Mouse (Mus musculus): ENCODE results near the gene Calml4. TPM values are rescaled to one million over a fixed set of nuclear protein-coding genes. Genes with fewer than 3 reads are reported as not detected.

The Calml4 gene
- polyA plus RNA-seq (2014; fragmentation: Nextera tagmentation; extraction: Ambion mirVana): 4.5 and 7.5 TPM in 2 replicates

- Histone ChIP-seq H3K4me2 (replicated peaks; ENCODE audit: low read depth, low read length) (no peak within 1 kb of the TSS), H3K27me3 (ENCODE audit: control insufficient read depth, insufficient read depth, low read length) (no peaks in the 10 kb centered on the region), H3K9me3 (ENCODE audit: control insufficient read depth, low read length) (no peaks in the 10 kb centered on the region), H3K9ac (ENCODE audit: low read depth, low read length) (no peak within 1 kb of the TSS), H3K27ac (ENCODE audit: low read depth, low read length) (no peak within 1 kb of the TSS), H3K4me3 (ENCODE audit: low read depth, low read length) (no peak within 1 kb of the TSS), H3K36me3 (ENCODE audit: control insufficient read depth, insufficient read depth, low read length) (no peaks in the 10 kb centered on the region), H3K4me1 (replicated peaks; ENCODE audit: control insufficient read depth, insufficient read depth, low read length) (peaks cover 5% of the 10 kb centered on the region; the same call in 1 of the 2 replicates)
- WGBS: 63% methylated on average over 20 of the region's 20 CpGs
- DNase-seq (ENCODE audit: low spot score) (no peak), ATAC-seq (ENCODE audit: low FRiP score) (no peak)
Observed at GRCm38 (mm10) chr9:62857719-62858261, at the start of gene Calml4. Gene Calml4 (plus strand): TSS chr9:62858080.

DNA sequence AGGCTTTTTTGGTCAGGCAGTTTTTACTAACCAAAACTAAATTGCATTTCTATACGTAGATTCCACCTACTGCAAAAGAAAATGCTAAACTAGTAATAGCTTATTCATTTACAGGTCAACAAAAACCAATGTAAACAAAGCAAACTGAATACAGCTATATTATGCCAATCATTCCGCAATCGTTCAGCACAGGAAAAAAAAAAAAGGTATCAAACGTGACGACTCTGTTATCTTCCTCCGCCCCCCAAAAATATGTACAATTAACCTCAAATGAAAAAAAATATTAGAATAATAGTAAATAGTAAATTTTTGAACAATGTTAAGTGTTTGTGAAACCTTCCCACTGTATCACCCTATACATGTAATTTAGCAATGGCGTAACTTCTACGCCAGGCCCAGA, 47.8 kb upstream of the Calml4 start:
- H3K9me3 ChIP-seq (ENCODE audit: control insufficient read depth, low read length): no peaks in the 10 kb centered on the region
- no peaks in the 10 kb centered on the region for H3K36me3 ChIP-seq (ENCODE audit: control insufficient read depth, insufficient read depth, low read length)
- DNase-seq (ENCODE audit: low spot score) (no peak), ATAC-seq (ENCODE audit: low FRiP score) (no peak)
- H3K9ac ChIP-seq (ENCODE audit: low read depth, low read length): peak overlapping the region; percentile 88
- H3K27me3 ChIP-seq (ENCODE audit: control insufficient read depth, insufficient read depth, low read length): no peaks in the 10 kb centered on the region
- H3K4me3 ChIP-seq (ENCODE audit: low read depth, low read length): peak overlapping the region; percentile 79
- 0 out of 2 replicates have a peak, but pooled peaks cover 2% of the 10 kb centered on the region for H3K4me1 ChIP-seq (replicated peaks; ENCODE audit: control insufficient read depth, insufficient read depth, low read length)
- 24% methylated on average over 8 of the region's 8 CpGs for whole genome bisulfite sequencing
- peak overlapping the region; percentile 85 for H3K4me2 ChIP-seq (replicated peaks; ENCODE audit: low read depth, low read length)
- no peak overlapping the region for H3K27ac ChIP-seq (ENCODE audit: low read depth, low read length)

DNA sequence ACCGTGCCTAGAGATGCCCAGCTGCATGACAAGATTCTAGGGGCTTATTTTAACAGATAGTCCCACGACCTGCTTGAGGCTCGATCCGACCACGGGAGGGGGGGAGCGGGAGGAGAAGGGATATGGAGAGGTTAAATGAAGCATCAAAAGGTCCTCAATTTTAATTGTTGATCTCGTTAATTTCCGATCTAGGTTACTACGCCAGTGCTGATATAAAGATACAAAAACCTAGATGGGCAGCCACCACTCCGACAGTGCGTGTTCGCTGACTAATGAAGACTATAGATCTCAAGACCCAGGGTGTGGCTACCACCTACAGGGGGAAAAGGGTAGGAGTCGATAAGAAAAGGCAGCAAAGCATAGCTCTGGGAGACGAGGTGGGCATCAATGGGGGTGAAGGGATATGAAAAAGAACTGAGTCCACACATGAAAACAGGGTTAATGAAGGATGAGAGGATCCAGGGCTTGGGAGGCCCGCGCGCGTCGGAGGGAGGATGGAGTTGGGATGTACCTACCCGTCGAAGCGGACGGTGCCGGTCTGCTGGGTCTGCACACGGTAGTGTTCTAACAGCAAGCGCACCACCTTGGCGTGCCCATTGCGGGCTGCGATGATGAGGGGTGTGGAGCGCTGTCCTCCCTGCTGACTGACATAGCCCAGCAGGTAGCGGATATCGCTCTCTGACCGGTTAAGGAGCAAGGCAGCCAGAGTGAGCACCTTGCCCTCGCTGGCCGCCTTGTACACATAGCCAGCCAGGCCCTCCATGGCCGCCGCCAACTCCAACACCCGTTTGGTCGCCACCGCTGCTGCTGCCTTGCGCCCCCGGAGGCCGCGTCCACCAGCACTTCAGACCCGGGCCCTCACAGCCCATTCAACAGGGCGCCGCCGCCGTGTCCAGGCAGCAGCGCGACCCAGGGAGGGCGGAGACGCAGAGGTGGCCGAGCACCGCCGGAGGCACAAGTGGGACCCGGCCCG, 47.1 kb upstream of the Calml4 start:
- DNase-seq (ENCODE audit: low spot score): peak; percentile 55

GRCm38 (mm10) chr9:62811516-62812121, 46.3 kb upstream of the Calml4 start, which contains the start of gene Fem1b:
Gene Fem1b (minus strand): TSS chr9:62811934.
- no peaks in the 10 kb centered on the region for H3K36me3 ChIP-seq (ENCODE audit: control insufficient read depth, insufficient read depth, low read length)
- H3K27ac ChIP-seq (ENCODE audit: low read depth, low read length): peak within 1 kb of the TSS; percentile 96
- DNase-seq (ENCODE audit: low spot score): peak; percentile 95
- no peaks in the 10 kb centered on the region for H3K27me3 ChIP-seq (ENCODE audit: control insufficient read depth, insufficient read depth, low read length)
- peak; percentile 92 for ATAC-seq (ENCODE audit: low FRiP score)
- no peaks in the 10 kb centered on the region for H3K9me3 ChIP-seq (ENCODE audit: control insufficient read depth, low read length)
- WGBS: under 1% methylated on average over 54 of the region's 68 CpGs
- peak within 1 kb of the TSS; percentile 85 for H3K4me2 ChIP-seq (replicated peaks; ENCODE audit: low read depth, low read length)
- peak within 1 kb of the TSS; percentile 88 for H3K9ac ChIP-seq (ENCODE audit: low read depth, low read length)
- peak within 1 kb of the TSS; percentile 79 for H3K4me3 ChIP-seq (ENCODE audit: low read depth, low read length)
- H3K4me1 ChIP-seq (replicated peaks; ENCODE audit: control insufficient read depth, insufficient read depth, low read length): 0 out of 2 replicates have a peak, but pooled peaks cover 2% of the 10 kb centered on the region

More for the DNA sequence above, 47.1 kb upstream of the Calml4 start:
- Histone ChIP-seq H3K27ac (ENCODE audit: low read depth, low read length) (peak overlapping the region; percentile 96), H3K27me3 (ENCODE audit: control insufficient read depth, insufficient read depth, low read length) (no peaks in the 10 kb centered on the region), H3K4me3 (ENCODE audit: low read depth, low read length) (peak overlapping the region; percentile 79), H3K4me1 (replicated peaks; ENCODE audit: control insufficient read depth, insufficient read depth, low read length) (0 out of 2 replicates have a peak, but pooled peaks cover 2% of the 10 kb centered on the region), H3K4me2 (replicated peaks; ENCODE audit: low read depth, low read length) (peak overlapping the region; percentile 85), H3K9me3 (ENCODE audit: control insufficient read depth, low read length) (no peaks in the 10 kb centered on the region), H3K9ac (ENCODE audit: low read depth, low read length) (peak overlapping the region; percentile 88), H3K36me3 (ENCODE audit: control insufficient read depth, insufficient read depth, low read length) (no peaks in the 10 kb centered on the region)
- ATAC-seq (ENCODE audit: low FRiP score): peak; percentile 85
- WGBS: under 1% methylated on average over 58 of the region's 58 CpGs

DNA sequence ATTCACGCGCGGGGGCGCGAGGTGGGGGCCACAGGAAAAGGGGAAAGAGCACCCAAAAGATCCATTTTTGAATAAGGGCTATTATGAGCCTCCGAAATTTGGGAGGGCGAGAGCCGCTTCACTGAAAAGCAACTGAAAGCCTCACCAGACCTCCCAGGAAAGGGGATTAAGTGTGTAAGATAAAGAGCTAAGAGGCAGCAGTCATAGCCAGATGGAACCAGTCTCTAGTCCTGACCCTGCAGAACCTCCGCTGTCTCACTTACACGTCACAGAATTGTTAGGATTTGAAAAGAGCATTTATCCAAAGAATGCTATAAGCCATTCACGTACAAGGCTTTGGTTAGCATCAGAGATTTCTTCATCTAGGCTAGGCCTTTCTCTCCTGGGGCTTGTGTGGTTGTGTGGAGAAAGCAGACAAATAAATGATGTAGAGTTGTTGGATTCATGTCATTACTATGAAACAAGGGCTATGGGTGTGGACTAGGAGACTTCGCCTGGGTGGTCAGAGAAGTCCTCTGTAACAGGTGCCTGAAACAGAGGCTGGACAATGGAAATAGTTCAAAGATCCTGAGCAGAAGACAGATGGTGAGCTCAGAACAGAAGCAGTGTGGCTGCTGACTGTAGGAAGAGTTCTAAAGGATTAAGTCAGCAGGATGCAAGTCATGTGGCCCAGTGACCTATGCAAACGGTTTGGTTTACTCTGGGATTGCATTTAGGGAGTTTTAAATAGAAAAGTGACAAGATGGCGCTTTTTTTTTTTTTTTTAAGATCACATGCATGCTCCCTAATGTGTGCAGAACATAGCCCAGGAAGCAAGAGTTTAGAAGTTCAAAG, 45.4 kb upstream of the Calml4 start:
- Histone ChIP-seq H3K36me3 (ENCODE audit: control insufficient read depth, insufficient read depth, low read length) (no peaks in the 10 kb centered on the region), H3K27ac (ENCODE audit: low read depth, low read length) (peak overlapping the region; percentile 96), H3K4me1 (replicated peaks; ENCODE audit: control insufficient read depth, insufficient read depth, low read length) (0 out of 2 replicates have a peak, but pooled peaks cover 2% of the 10 kb centered on the region), H3K9ac (ENCODE audit: low read depth, low read length) (peak overlapping the region; percentile 88), H3K4me3 (ENCODE audit: low read depth, low read length) (peak overlapping the region; percentile 79), H3K9me3 (ENCODE audit: control insufficient read depth, low read length) (no peaks in the 10 kb centered on the region), H3K27me3 (ENCODE audit: control insufficient read depth, insufficient read depth, low read length) (no peaks in the 10 kb centered on the region), H3K4me2 (replicated peaks; ENCODE audit: low read depth, low read length) (peak overlapping the region; percentile 85)
- DNase-seq (ENCODE audit: low spot score) (no peak), ATAC-seq (ENCODE audit: low FRiP score) (no peak)
- 20% methylated on average over 14 of the region's 14 CpGs for WGBS

DNA sequence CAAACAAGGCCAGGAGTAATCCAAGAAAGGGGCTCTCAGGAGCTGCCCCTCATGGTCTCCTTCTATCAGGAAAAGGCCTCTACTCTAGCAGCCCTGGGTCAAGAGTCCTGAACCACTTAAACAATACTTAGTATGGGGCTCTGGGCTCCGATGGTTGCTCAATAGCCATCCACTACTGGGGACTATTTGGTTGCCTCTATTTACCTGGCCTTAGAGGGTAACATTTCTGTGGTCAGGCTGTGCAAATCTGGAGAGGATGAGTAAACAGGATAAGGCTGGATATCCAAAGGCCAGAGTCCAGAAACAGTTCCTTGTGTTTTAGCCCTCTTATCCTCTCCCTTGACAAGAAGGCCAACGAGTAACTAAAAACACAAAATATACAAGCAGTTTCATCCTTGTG, 43.1 kb upstream of the Calml4 start:
- Histone ChIP-seq H3K4me3 (ENCODE audit: low read depth, low read length) (no peak overlapping the region), H3K4me1 (replicated peaks; ENCODE audit: control insufficient read depth, insufficient read depth, low read length) (no peaks in the 10 kb centered on the region), H3K27me3 (ENCODE audit: control insufficient read depth, insufficient read depth, low read length) (no peaks in the 10 kb centered on the region), H3K9me3 (ENCODE audit: control insufficient read depth, low read length) (no peaks in the 10 kb centered on the region), H3K9ac (ENCODE audit: low read depth, low read length) (no peak overlapping the region), H3K36me3 (ENCODE audit: control insufficient read depth, insufficient read depth, low read length) (no peaks in the 10 kb centered on the region), H3K4me2 (replicated peaks; ENCODE audit: low read depth, low read length) (no peak overlapping the region), H3K27ac (ENCODE audit: low read depth, low read length) (no peak overlapping the region)
- 91% methylated on average over 2 of the region's 2 CpGs for WGBS
- DNase-seq (ENCODE audit: low spot score) (no peak), ATAC-seq (ENCODE audit: low FRiP score) (no peak)

DNA sequence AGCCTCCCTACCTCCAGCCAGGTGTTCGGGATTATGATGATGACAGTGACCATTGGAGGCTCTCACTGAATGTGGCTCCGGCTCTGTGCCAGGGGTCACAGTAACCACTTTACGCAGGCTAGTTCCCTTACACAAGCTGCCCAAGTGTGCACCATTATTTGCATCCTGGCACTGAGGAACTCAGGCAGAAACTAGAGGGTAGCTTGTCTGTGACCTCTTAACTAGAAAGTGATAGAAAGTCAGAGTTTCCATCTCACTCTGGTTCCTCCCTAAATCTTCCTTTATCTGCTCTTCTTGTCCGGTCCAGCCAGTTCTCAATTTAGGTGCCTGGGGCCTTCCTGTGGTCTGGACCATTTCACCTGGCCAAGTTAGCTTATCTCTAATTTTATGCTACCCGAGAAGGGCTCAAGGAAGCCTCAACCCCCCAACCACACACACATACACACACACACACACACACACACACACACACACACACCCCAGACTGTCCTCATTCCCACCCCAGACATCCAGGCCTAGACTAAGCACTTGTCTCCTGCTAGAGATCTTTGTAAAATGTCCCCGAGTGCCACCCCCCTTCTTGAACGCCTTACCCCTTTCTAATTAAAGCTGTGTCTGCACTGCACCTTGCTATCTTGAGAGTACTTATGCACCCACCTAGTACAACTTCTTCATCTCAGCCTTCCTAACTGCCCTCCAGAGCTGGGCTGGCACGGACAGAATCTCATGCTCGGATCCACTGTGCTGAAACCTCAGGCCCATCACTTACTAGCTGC, 41.4 kb upstream of the Calml4 start:
- no peaks in the 10 kb centered on the region for H3K27me3 ChIP-seq (ENCODE audit: control insufficient read depth, insufficient read depth, low read length)
- ATAC-seq (ENCODE audit: low FRiP score) (no peak), DNase-seq (ENCODE audit: low spot score) (no peak)
- H3K9ac ChIP-seq (ENCODE audit: low read depth, low read length): no peak overlapping the region
- no peaks in the 10 kb centered on the region for H3K36me3 ChIP-seq (ENCODE audit: control insufficient read depth, insufficient read depth, low read length)
- H3K4me1 ChIP-seq (replicated peaks; ENCODE audit: control insufficient read depth, insufficient read depth, low read length): no peaks in the 10 kb centered on the region
- no peak overlapping the region for H3K4me2 ChIP-seq (replicated peaks; ENCODE audit: low read depth, low read length)
- H3K4me3 ChIP-seq (ENCODE audit: low read depth, low read length): no peak overlapping the region
- WGBS: 86% methylated on average over 9 of the region's 9 CpGs
- H3K27ac ChIP-seq (ENCODE audit: low read depth, low read length): no peak overlapping the region
- no peaks in the 10 kb centered on the region for H3K9me3 ChIP-seq (ENCODE audit: control insufficient read depth, low read length)
